Mouse (Mus musculus): ENCODE measurements around the gene Sergef.
"Not testable (repeated sequence)": the region's sequence is repeated elsewhere in the genome, so short reads cannot be mapped to it uniquely, and the experiment has no call there.

Gene Sergef

DNA sequence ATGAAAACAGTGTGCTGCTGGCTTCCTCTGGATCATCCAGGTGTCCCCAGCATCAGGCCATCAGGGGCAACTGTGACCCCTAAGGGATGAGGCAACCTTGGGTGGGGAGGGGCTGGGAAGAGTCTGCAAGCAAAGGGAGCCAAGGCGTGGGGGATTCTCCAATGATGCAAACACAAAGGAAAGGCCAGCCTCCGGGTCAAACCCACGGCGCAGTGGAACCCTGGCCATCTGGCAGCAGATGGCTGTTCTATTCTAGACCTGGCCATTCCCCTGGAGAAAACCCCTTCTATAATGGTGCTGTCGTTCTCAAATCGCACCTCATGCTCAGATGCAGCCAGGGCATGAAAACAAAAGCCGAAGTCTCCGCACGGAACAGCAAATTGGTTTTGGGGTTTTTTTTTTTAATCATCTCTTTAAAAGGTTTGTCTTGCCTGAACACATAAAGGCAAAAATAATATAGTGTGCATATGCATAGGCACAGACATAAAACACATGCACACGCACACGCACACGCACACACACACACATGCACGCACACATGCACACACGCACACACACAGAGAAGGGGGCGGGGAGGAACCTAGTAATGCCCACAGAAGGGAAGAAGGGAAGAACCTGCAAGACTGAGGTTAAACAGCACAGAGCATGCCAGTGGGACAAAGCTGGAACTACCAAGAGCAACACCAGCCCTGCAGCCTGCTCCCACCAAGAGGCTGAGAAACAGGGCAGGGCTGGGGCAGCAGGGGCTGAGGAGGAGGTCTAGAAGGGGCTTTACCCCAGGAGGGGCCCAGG, 66.6 kb downstream of the Sergef start:
- DNase-seq (ENCODE audit: low read depth): no peak

DNA sequence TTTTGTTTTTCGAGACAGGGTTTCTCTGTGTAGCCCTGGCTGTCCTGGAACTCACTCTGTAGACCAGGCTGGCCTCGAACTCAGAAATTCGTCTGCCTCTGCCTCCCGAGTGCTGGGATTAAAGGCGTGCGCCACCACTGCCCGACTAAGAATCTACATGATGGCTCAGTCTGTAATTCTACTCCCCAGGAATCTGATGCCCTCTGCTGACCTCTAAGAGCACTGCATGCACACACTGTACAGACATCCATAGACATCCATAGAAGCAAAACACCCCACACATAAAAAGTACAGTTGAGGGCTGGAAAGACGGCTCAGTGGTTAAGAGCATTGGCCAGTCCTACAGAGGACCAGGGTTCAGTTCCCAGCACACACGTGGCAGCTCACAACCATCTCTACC, 70.1 kb downstream of the Sergef start:
- DNase-seq (ENCODE audit: low read depth): not testable (repeated sequence)

DNA sequence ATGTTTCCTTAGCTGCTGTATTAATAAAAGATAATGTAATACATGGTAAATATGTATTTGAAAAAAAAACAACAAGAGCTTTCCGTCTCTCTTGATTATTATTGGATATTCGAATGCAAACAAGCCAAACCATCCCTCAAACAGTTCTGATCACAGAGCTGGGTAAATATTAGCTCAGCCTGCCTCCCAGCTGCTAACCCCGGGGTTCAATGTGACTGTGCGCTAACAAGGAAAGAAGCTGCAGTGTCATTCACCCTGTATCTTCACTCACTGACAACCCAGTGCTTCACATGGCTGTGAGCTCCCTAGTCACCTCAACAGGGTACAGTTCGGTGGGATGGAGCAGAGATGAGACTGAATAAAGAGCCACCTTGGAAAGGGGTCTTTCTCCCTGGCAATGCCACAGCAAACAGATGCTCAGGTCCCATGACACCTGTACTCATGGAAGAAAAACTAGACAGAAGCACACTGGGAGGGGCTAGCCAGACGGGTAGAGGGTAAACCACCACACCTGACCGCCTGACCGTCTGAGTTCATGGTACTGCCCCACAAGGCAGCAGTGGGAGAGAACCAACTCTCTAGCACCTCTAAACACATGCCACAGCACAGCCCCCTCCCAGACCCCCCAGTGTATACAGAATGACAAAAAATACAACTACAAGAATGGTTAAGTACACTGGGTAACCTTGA, 73.1 kb downstream of the Sergef start:
- no peak for DNase-seq (ENCODE audit: low read depth)

DNA sequence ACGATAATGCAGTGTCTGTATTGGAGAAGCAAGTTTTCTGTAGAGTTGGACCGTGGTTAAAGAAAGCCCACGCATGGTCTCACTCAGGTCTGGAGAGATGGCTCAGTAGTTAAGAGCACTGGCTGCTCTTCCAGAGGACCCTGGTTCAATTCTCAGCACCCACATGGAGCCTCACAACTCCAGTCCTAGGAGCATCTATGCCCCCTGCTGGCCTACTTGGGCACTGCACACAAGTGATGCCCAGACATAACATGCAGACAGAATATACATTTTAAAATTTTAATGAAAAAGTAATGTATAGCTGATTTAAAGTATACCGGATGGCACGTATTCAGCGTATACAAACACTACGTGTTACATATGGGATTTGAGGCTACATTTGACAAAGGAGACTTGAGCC, 74.2 kb downstream of the Sergef start:
- no peak for DNase-seq (ENCODE audit: low read depth)

DNA sequence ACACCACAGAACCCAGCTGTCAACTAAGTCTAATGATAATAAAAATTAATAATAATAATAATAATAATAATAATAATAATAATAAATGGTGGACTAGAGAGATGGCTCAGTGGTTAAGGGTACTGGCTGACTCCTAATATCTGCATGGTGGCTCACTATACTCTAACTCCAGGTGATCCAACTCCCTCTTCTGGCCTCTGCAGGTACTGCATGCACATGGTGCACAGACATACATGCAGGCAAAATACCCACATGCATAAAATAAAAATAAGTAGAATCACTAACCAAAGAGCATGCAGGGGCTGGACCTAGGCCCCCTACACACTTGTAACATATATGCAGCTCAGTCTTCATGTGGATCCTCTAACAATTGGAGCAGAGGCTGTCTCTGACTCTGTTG, 75.8 kb downstream of the Sergef start:
- DNase-seq (ENCODE audit: low read depth): no peak

DNA sequence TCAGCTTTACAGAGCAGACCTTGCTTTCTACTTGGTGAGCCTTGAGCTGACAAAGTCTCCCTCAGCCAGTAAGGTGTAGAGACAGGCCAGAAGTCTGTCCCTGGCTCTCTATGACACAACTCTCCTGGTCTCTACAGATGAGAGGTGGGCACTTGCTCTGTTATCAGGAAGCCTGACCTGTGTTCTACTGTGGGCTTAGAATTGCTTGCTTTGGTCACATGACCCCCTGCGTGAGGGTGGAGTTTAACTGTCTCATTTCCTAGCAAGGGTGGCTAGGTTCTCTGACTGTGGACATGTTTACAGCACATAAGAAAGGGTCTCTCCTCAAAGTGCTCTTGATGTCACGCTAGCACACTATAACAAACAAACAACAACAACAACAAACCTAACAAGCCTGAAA, 79.5 kb downstream of the Sergef start:
- no peak for DNase-seq (ENCODE audit: low read depth)

DNA sequence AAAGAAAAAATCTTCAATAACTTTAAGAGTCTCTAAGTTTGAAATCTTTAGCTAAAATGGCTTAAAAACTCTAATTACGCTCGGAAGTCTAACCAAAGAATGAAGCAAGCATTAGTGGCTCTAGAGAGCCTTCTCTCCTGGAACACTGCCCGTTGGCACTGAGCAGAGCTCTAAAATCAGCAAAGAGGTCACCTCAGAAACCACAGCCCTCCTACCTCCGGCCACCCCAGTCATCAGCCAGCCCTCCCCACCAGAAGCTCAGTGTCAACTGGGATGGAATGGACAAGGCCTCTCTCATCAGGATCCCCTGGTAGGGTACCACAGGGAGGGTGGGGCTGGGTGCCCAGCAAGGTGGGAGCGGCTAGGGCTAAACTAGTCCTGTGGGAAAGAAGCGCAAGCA, 80.0 kb downstream of the Sergef start:
- peak; percentile 19 for DNase-seq (ENCODE audit: low read depth)

DNA sequence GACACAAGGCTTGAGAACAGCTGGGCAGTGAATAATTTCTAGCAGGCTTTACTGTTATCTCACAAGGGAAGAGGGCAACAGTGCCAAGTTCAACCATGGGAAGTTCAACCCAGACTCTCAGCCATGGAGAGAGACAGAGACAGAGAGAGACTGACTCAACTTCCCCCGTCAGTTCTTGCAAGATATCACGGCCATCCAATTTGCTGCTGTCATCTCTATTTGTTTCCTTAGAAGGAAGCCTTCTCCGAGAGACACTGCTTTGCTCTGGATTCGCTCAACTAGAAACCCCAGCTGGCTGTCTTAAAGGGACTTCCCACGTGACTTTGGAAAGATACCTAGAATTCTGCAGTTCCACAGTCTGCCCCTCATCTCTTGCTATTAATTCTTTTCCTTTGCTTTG, 80.6 kb downstream of the Sergef start:
- no peak for DNase-seq (ENCODE audit: low read depth)

DNA sequence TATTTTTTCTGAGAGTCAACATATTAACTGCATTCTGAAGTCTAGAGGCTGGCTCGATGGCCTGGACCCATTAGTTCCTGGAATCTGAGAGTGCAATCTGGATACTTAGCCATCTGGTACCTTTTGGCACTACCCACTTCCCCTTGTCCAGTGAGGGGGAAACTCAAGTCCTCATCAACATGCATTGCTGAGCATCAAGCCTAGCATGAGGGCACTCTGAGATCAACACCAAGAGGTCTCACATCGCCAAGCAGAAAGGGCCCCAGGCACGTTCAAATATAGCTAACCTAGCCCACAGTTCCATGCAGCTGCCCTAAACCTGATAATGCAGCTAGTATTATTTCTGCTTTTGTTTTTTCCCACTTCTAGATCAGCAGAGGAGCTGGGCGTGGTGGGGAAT, 81.6 kb downstream of the Sergef start:
- DNase-seq (ENCODE audit: low read depth): no peak

DNA sequence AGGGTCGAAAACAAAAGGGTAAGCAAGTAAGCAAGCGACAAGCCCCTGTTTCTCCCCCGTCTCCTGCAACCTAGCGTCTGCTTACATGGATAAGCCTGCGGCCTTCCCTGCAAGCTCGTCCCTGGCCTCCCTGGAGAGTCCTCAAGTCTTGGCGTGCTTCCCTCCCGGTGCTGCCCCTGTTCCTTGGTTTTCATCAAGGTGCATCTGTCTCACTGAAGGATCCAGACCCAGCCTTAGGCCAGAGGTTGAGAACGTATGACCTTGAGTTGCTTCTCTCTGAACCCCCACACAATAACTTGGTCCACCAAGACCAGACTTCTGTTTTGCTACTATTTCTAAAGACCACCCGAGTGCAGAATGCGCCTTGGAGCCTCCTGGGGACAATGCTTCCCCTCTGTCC, 82.2 kb downstream of the Sergef start:
- no peak for DNase-seq (ENCODE audit: low read depth)

DNA sequence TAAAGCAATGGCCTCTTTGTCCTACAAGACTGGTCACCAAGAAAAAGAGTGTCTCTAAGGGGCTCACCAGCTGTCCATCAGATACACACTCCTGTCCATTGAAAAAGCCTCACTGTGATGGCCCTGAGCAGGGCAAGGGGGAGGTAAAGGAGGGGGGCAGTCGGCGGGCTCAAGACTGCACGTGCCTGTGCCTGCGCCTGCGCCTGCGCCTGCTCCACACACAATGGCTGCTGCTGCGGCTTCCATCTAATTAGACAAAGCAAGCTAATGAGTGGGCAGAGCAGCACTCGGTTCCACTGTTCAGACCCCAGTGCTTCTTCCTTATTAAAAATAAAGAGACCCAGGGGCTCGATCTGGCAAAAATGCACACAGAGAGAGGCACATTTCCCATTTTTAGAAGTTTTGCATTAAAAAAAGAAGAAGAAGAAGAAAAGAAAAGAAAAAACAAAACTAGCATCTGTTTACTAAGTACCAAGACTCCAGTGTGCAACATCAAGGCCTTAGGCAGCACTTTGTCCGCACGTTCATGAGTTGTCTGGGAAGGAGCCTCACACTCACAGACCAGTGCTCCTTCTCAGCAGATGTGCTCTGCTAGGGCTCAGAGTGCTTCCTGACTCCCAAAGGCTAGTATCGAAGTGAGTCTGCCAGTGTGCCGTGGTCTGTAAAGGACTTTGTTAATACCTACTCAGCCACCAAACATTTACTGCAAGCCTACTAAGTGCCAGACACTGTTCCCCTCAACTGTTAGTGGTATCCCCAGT, 83.1 kb downstream of the Sergef start:
- DNase-seq (ENCODE audit: low read depth): no peak

DNA sequence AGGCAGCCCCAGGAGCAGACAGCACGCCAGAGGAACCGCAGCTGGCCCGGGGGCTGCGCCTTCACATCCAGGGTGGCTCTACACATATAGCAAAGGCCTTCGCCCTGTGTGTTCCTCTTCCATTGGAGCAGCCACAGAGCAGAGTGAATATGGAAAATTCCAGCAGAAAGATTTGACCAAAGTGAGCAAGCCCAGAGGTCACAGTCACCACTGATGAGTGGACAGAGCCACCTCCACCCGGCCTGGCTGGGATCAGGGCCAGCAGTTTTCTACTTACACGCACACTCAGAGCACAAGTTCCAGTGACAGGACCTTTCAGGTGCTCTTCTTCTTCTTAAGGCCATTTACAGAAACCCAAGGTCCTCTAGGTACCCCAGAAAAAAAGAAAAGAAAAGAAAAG, 83.9 kb downstream of the Sergef start:
- no peak for DNase-seq (ENCODE audit: low read depth)

DNA sequence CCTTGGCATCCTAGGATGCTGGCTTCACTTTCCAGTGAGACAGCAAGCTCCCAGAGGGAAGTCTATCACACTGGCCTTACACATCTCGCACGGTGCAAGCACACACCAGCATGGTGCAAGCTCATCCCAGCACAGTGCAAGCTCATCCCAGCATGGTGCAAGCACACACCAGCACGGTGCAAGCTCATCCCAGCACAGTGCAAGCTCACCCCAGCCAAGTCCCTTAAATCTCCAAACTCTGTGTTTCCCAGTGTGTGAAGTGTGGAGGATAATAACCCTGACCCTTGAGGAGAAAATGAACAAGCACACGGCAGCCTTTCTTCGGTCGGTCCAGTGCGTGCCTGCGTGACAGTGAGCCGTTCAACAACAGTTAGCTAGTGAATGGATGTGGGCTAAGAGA, 84.8 kb downstream of the Sergef start:
- DNase-seq (ENCODE audit: low read depth): no peak

DNA sequence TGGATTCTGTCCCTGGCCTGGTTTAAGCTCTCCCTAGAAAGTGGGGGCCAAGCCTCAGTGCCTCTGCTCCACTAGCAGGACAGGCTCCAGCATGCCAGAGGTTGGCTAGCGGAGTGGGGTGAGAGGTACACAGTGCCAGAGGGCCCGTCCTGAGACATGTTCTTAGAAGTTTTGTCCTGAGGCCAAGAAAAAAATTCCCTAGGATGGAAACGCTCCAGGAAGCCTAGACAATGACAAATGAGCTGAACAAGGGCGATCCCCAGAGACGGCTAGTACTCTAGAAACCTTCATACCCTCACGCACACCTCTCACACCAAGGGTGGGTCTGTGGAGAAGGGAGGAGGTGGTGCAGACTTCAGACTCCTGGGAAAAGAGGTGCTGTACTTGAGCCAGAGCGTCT, 85.6 kb downstream of the Sergef start:
- DNase-seq (ENCODE audit: low read depth): peak; percentile 74

DNA sequence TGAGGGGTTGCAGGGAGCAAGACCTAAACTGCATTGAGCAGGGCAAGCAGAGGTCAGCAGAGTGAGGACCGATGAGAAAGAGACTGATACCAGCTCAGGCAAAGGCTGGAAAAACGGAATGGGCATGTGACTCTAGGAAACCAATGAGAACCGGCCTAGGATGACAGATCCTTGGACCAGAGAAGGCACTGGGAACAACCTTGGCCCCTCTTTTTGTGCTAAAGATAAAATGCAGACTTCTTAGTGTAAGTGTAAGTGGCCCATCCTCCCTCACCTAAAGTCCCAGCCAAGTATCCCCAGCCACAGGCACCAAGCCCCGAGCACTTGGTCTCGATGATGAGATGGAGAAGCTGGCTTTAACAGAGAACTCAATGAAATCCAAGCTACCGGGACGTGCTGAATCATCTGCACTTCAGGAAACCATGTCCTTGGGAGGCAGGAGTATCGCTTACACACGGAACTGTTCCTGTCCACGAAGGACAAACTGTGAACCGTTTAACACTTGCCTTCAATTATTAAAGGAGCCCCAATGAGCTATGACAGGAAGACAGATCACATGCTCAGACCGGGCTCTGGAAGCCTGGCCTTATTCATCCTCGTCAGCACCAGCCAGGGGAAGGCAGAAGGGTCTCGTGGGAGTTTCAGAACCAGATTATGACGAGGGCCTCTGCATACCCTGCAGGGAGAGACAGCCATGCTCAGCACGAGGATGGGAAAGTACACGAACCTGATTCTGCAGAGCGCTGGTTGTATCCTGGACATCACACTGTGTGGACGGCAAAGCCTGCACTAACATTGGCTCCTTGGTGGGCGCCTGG, 87.5 kb downstream of the Sergef start:
- no peak for DNase-seq (ENCODE audit: low read depth)

DNA sequence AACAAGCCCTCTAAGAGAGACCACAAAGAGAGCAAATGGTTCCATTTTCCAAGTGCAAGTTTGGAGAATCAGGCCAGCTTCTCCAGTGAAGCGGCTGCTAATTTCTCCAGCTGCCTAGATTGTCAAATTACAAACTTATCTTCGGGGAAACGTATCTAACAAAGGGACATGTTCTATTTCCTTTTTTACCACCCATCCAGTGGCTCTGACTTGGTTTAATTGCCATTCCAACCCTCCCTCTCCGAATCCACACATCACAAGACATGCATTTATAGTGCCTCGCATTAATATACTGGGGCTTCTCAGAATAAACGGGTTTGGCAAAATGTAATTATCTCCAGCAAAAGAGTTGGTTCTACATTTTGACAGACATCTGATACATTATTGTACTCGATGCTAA, 88.4 kb downstream of the Sergef start:
- DNase-seq (ENCODE audit: low read depth): no peak

DNA sequence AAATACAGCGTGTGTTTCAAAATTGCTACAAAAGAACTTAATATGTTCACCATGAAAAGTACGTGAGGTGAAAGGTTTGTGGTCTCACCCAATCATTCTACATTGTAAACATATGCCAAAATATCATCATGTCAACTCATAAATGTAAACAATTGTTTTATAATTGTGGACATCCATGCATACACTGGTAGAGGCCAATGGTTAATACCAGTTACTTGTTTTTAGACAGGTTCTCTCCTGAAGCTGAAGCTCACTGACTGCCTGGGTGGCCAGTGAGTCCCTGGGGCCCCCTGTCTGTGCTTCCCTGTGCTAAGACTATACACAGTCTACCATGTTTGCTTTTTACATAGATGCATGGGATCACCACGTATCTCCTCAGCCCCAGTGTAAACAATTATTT, 91.5 kb downstream of the Sergef start:
- no peak for DNase-seq (ENCODE audit: low read depth)

DNA sequence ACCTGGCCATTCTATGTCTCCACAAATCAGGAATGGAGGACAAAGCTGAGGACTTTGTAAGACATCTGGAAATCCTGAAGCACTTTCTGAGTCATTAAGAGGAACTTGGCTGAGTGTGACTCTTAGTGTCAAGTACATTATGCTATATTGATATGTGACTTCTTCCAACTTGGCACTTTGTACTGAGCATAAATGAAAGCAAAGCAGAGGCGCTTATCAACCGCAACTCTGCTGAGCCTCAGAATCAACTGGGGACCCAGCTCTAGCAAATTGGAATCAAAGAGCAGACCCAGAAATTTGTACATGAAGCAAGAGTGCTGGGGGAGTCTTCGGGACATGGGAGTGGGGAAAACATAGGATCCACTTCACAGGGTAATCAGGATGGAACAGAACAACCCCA, 92.0 kb downstream of the Sergef start:
- DNase-seq (ENCODE audit: low read depth): no peak

DNA sequence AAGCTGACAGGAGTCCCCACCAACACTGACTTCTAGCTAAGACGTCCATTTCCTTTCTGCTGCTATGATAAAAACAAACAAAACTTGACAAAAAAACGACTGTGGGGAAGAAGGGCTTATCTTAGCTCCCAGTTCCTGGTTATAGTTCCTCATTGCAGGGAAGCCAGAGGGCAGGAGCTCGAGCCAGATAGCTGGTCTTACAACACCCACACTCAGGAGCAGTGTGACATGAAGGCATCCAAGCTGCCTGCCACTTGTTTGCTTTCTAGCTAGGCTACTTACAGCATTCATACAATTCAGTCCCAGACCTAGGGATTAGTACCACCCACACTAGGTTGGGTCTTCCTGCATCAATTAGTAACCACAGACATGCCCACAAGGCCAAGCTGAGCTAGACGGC, 93.1 kb downstream of the Sergef start:
- DNase-seq (ENCODE audit: low read depth): no peak

DNA sequence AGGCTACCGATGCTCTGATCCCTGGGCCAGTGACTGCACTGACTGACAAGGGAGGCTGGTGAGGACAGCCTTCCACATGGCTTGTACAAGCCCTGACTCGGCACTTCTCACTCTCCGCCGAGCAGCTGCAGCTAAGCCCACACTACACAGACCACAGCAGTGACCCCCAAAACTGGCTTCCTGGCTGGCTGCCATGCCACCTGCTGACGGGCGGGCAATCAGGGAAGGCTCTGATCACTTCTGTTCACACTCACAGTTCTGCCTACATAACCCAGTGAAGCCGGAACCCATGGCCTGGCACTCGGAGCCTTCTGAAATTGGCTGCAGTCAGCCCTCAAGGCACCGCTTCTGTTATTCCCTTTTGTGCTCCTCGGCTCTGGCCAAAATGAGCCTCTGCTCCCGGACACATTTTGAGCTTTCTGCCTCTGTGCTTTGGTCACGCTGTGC, 95.4 kb downstream of the Sergef start:
- no peak for DNase-seq (ENCODE audit: low read depth)

DNA sequence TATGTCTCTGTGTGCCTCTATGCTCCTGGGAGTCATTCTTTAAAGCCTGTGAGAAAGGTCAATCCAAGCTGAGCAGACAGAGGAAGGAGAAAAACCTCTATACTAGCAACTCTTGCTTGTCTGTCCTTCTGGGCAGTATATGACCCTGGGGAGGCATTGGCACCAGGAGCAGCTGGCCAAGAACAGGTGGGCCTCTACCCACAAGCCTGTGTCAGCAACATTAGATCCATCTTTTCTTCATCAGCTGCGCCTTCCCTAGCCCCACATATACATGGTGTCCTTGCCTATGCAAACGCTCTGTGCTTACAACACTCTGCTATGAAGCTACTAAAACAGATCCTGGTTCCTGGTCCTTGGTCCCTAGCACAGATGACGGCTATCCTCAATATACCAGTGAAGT, 97.5 kb downstream of the Sergef start:
- DNase-seq (ENCODE audit: low read depth): no peak

DNA sequence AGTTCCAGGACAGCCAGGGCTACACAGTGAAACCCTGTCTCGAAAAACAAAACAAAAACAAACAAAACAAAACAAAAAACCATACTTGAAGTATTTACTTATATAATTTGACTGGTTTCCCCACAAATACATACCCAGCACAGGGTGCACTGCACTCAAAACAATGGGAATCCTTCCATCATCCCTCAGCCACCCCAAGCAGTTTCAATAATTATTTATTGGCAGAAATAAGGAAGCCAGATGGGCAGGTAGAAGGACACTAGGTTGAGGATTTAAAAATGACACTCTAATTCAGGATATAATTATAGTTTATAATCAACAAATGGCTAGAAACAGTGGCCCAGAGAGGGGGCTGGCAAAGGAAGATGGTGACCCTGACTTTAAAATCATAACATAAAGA, 99.0 kb downstream of the Sergef start:
- no peak for DNase-seq (ENCODE audit: low read depth)
